Mouse (Mus musculus) lung, embryonic 16.5 days (tissue): ENCODE measurements at regions not wholly inside any gene's neighbourhood (a gene's known extent, or its start where the extent isn't known, plus 50 kb on each side); places are given as distances from the start of the nearest gene placed in this dataset.
A peak's percentile ranks its signal among the peaks of the same experiment; 100 is the strongest.

Source experiments
- ATAC-seq: fragments of 200-750 bp; cut with Nextera tagmentation; 2 replicates; pipeline ENCODE4 v1.8.0; 2017; ENCODE audit warnings: low read depth, mild to moderate bottlenecking, moderate library complexity
- H3K27ac ChIP-seq: fragments of 300-500 bp; sonication (generic); 2 replicates; pipeline ENCODE4 v1.5.1; 2014; ENCODE audit warnings: mild to moderate bottlenecking, control low read depth, low read length
- H3K27me3 ChIP-seq: fragments of 300-500 bp; sonication (generic); 2 replicates; pipeline ENCODE4 v1.6.1; 2014; ENCODE audit warnings: low read depth, low read length, mixed read lengths; ENCODE audit not compliant: control insufficient read depth, insufficient read depth
- H3K36me3 ChIP-seq: fragments of 300-500 bp; sonication (generic); 2 replicates; pipeline ENCODE4 v1.6.1; 2014; ENCODE audit warnings: low read length; ENCODE audit not compliant: control insufficient read depth, insufficient read depth
- H3K4me1 ChIP-seq: fragments of 300-500 bp; sonication (generic); replicated peaks from 2 replicates; pipeline ENCODE4 v1.6.1; 2014; ENCODE audit warnings: low read length, mixed read lengths; ENCODE audit not compliant: control insufficient read depth, insufficient read depth
- H3K4me2 ChIP-seq: fragments of 300-500 bp; sonication (generic); 2 replicates; pipeline ENCODE4 v1.6.1; 2014; ENCODE audit warnings: low read depth, low read length, control low read depth
- H3K4me3 ChIP-seq: fragments of 300-500 bp; sonication (generic); 2 replicates; pipeline ENCODE4 v1.5.1; 2014; ENCODE audit warnings: mild to moderate bottlenecking, low read length, control low read depth
- H3K9ac ChIP-seq: fragments of 300-500 bp; sonication (generic); 2 replicates; pipeline ENCODE4 v1.6.1; 2014; ENCODE audit warnings: low read length, control low read depth
- H3K9me3 ChIP-seq: fragments of 300-500 bp; sonication (generic); 2 replicates; pipeline ENCODE4 v1.6.1; 2016; ENCODE audit warnings: low read length; ENCODE audit not compliant: control insufficient read depth
- WGBS: fragments of 180-500 bp; shearing (Covaris S2); extraction: QIAGEN DNeasy Blood & Tissue Kit; methylation state at CpG from one replicate; pipeline ENCODE4 v1.1.7; 2014; 5-methylcytosine and 5-hydroxymethylcytosine counted together

- Histone ChIP-seq H3K9me3 (no peaks in the 10 kb centered on the region), H3K9ac (no peak overlapping the region), H3K4me1 (no peaks in the 10 kb centered on the region), H3K36me3 (no peaks in the 10 kb centered on the region), H3K27me3 (no peaks in the 10 kb centered on the region), H3K4me3 (no peak overlapping the region), H3K4me2 (no peak overlapping the region), H3K27ac (no peak overlapping the region)
- 77% methylated on average over 1 of the region's 1 CpGs for WGBS
- ATAC-seq, result no peak
Observed at GRCm38 (mm10) chr16:86015336-86015735, 113.7 kb upstream of the Adamts5 start.

DNA sequence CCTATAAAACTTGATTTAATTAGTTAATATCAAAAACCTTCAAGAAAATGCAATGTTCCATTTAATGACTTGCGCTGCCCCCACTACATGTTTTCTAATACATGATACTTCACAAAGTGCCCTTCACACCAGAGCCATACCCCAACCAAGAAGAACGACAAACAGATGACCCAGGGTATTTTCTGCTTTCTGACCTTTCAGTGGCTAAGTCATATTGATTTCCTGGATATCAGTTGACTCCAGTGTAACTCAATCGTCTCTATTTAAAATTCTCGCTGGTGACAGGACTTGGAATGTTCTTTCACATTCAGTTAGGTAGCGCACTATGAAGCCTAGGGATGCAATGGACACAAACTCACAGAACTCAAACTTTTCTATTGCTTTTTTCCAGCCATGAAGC, 109.4 kb upstream of the Adamts5 start:
- no peak for ATAC-seq
- H3K4me2 ChIP-seq, result no peak overlapping the region
- H3K9ac ChIP-seq, result no peak overlapping the region
- no peaks in the 10 kb centered on the region for H3K27me3 ChIP-seq
- H3K9me3 ChIP-seq, result no peaks in the 10 kb centered on the region
- H3K4me3 ChIP-seq, result no peak overlapping the region
- 87% methylated on average over 5 of the region's 5 CpGs for WGBS
- no peaks in the 10 kb centered on the region for H3K4me1 ChIP-seq
- no peaks in the 10 kb centered on the region for H3K36me3 ChIP-seq
- H3K27ac ChIP-seq, result no peak overlapping the region

DNA sequence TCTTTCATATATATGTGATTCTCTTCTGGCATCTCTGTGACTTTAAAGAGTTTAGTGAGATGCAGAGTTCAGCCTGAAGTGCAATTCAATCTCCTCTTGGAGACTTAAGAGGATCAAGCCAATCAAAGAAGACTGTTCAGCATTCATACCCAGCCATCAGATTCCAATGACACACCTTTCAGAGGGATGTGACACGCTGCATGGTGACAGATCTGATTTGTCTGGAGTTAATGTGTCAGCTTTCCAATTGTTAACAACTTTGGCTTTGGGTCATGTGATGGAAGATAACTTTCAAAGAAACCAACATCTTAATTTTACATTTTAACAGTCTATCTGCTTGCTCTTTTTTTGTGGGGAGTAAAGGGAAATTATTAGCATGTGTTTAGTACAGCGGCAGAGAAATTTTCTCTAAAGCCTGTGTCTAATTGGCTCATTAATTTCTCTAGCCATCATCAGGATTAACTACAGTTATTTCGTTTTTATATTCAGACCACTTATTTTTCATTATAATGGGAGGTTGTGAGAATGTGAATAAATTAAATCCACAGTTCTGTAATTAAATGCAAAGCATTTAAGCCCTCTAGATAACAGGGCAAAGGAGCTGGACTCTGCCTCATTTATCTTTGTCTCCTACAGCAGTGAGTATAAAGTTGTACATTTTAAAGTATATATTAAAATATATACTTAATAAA, 108.2 kb upstream of the Adamts5 start:
- Histone ChIP-seq H3K4me3 (no peak overlapping the region), H3K36me3 (no peaks in the 10 kb centered on the region), H3K27ac (no peak overlapping the region), H3K9me3 (no peaks in the 10 kb centered on the region), H3K27me3 (no peaks in the 10 kb centered on the region), H3K4me2 (no peak overlapping the region), H3K9ac (no peak overlapping the region), H3K4me1 (no peaks in the 10 kb centered on the region)
- WGBS, result 57% methylated on average over 3 of the region's 3 CpGs
- ATAC-seq, result no peak

DNA sequence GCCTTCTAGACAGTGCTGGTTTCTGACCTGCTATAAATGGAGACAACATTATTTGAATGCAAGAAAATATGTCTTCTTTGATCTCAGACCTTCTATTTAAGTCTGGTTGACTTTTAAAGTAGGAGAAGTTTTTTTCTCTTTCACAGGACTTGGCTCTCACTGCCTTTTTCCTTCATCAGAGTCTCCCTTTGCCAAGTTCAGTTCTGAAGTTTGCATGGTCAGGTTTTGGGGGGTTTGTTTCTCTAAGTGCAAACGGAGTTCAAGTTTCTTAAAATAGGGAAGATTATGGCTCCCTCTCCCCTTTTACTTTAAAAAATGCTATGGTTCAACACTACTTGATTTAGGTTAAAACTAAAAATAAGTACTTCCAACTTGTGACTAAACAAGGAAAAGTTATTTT, 106.2 kb upstream of the Adamts5 start:
- no peak overlapping the region for H3K4me3 ChIP-seq
- no peaks in the 10 kb centered on the region for H3K9me3 ChIP-seq
- H3K4me1 ChIP-seq, result no peaks in the 10 kb centered on the region
- H3K27me3 ChIP-seq, result no peaks in the 10 kb centered on the region
- no peak overlapping the region for H3K9ac ChIP-seq
- H3K36me3 ChIP-seq, result no peaks in the 10 kb centered on the region
- no peak overlapping the region for H3K4me2 ChIP-seq
- no peak overlapping the region for H3K27ac ChIP-seq
- ATAC-seq, result no peak
- WGBS, result 47% methylated on average over 1 of the region's 1 CpGs

- Histone ChIP-seq H3K9ac (no peak overlapping the region), H3K4me1 (no peaks in the 10 kb centered on the region), H3K9me3 (no peaks in the 10 kb centered on the region), H3K27me3 (no peaks in the 10 kb centered on the region), H3K4me2 (no peak overlapping the region), H3K36me3 (no peaks in the 10 kb centered on the region), H3K4me3 (no peak overlapping the region), H3K27ac (no peak overlapping the region)
- ATAC-seq, result no peak
- 93% methylated on average over 1 of the region's 1 CpGs for WGBS
Observed at GRCm38 (mm10) chr16:86000846-86001245, 99.2 kb upstream of the Adamts5 start.

DNA sequence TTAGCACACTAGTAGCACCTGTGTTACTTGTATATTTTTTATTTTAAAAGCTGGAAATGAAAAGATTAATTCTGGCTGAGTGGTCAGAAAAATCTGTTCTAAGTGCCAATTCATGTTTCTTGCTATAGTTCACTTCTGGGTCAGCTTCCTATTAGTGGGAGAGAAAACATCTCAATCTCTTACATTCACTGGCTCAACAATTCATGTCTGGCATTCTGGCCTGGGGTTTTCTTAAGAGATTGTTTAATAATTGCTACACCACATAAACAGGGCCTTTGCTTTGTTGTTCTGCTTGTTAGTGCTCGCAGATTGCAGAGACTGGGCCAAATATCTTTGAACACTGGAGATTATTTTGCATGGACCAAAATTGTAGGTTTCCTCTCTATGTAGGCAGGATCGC, 84.2 kb upstream of the Adamts5 start:
- H3K36me3 ChIP-seq, result no peaks in the 10 kb centered on the region
- WGBS, result 58% methylated on average over 2 of the region's 2 CpGs
- no peak overlapping the region for H3K27ac ChIP-seq
- no peak overlapping the region for H3K9ac ChIP-seq
- H3K4me1 ChIP-seq, result no peaks in the 10 kb centered on the region
- no peak overlapping the region for H3K4me2 ChIP-seq
- no peak for ATAC-seq
- no peak overlapping the region for H3K4me3 ChIP-seq
- no peaks in the 10 kb centered on the region for H3K9me3 ChIP-seq
- H3K27me3 ChIP-seq, result no peaks in the 10 kb centered on the region

- no peak for ATAC-seq
- Histone ChIP-seq H3K27me3 (no peaks in the 10 kb centered on the region), H3K36me3 (no peaks in the 10 kb centered on the region), H3K4me3 (no peak overlapping the region), H3K4me1 (no peaks in the 10 kb centered on the region), H3K4me2 (no peak overlapping the region), H3K9me3 (no peaks in the 10 kb centered on the region), H3K9ac (no peak overlapping the region), H3K27ac (no peak overlapping the region)
- WGBS, result 67% methylated on average over 2 of the region's 2 CpGs
Observed at GRCm38 (mm10) chr16:85977102-85977501, 75.5 kb upstream of the Adamts5 start.

GRCm38 (mm10) chr16:85966892-85967444, 65.3 kb upstream of the Adamts5 start:
- no peaks in the 10 kb centered on the region for H3K27me3 ChIP-seq
- peaks cover 2% of the 10 kb centered on the region; the same call in 1 of the 2 replicates for H3K4me1 ChIP-seq
- H3K4me2 ChIP-seq, result no peak overlapping the region
- no peaks in the 10 kb centered on the region for H3K9me3 ChIP-seq
- H3K27ac ChIP-seq, result no peak overlapping the region
- ATAC-seq, result 0 out of 2 replicates have a peak, but pooled peaks have one; percentile 41
- no peak overlapping the region for H3K4me3 ChIP-seq
- 38% methylated on average over 4 of the region's 4 CpGs for WGBS
- no peak overlapping the region for H3K9ac ChIP-seq
- H3K36me3 ChIP-seq, result no peaks in the 10 kb centered on the region

DNA sequence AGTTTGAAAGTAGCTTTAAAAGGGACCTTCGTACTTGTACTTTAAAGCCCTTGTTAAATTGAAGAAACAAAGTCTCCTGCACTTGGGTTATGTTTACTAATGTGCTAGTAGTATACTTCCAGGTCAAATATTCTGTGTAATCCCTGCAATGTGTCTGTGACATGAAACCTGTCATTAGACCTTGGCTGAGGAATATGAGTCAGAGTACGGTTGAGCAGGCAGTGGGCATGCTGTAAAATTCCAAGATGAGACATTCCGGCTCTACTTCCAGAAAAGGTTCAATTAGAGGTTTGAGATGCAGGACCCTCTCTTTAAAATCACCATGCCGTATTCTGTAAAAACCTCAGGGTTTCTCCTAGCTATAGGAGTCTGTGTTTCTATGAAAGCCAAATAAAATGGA, 64.6 kb upstream of the Adamts5 start:
- Histone ChIP-seq H3K4me2 (no peak overlapping the region), H3K27me3 (no peaks in the 10 kb centered on the region)

More for the DNA sequence above, 64.6 kb upstream of the Adamts5 start:
- ATAC-seq, result no peak
- Histone ChIP-seq H3K4me3 (no peak overlapping the region), H3K9ac (no peak overlapping the region), H3K4me1 (peaks cover 2% of the 10 kb centered on the region; the same call in 1 of the 2 replicates), H3K27ac (no peak overlapping the region), H3K9me3 (no peaks in the 10 kb centered on the region), H3K36me3 (no peaks in the 10 kb centered on the region)
- 74% methylated on average over 4 of the region's 4 CpGs for WGBS
